Mouse (Mus musculus) midbrain, embryonic 16.5 days (tissue): ENCODE data around the gene Casz1. TPM values are rescaled to one million over a fixed set of nuclear protein-coding genes. Genes with fewer than 3 reads are reported as not detected.

Source experiments
- ATAC-seq: fragments of 200-750 bp; cut with Nextera tagmentation; 2 replicates; pipeline ENCODE4 v1.8.0; 2017; ENCODE audit warnings: moderate TSS enrichment
- H3K27ac ChIP-seq: fragments of 300-500 bp; sonication (generic); 2 replicates; pipeline ENCODE4 v1.5.1; 2014; ENCODE audit warnings: mild to moderate bottlenecking, low read length, mixed read lengths
- H3K27me3 ChIP-seq: fragments of 300-500 bp; sonication (generic); 2 replicates; pipeline ENCODE4 v1.6.1; 2014; ENCODE audit warnings: low read depth, low read length, mixed read lengths; ENCODE audit not compliant: control insufficient read depth, insufficient read depth
- H3K36me3 ChIP-seq: fragments of 300-500 bp; sonication (generic); 2 replicates; pipeline ENCODE4 v1.6.1; 2014; ENCODE audit warnings: mild to moderate bottlenecking, low read length, moderate library complexity, mixed read lengths; ENCODE audit not compliant: control insufficient read depth, insufficient read depth
- H3K4me1 ChIP-seq: fragments of 300-500 bp; sonication (generic); 2 replicates; pipeline ENCODE4 v1.6.1; 2014; ENCODE audit warnings: mild to moderate bottlenecking, low read length, mixed read lengths; ENCODE audit not compliant: control insufficient read depth, insufficient read depth
- H3K4me2 ChIP-seq: fragments of 300-500 bp; sonication (generic); 2 replicates; pipeline ENCODE4 v1.6.1; 2014; ENCODE audit warnings: mild to moderate bottlenecking, low read length, mixed read lengths
- H3K4me3 ChIP-seq: fragments of 300-500 bp; sonication (generic); 2 replicates; pipeline ENCODE4 v1.5.1; 2014; ENCODE audit warnings: low read depth, mild to moderate bottlenecking, low read length, moderate library complexity, mixed read lengths
- H3K9ac ChIP-seq: fragments of 300-500 bp; sonication (generic); 2 replicates; pipeline ENCODE4 v1.6.1; 2014; ENCODE audit warnings: low read depth, low read length, mixed read lengths
- H3K9me3 ChIP-seq: fragments of 300-500 bp; sonication (generic); replicated peaks from 2 replicates; pipeline ENCODE4 v1.6.1; 2014; ENCODE audit warnings: mild to moderate bottlenecking, low read length, mixed read lengths; ENCODE audit not compliant: control insufficient read depth, poor library complexity, severe bottlenecking
- WGBS: fragments of 180-500 bp; shearing (Covaris S2); extraction: QIAGEN DNeasy Blood & Tissue Kit; methylation state at CpG from one replicate; pipeline ENCODE4 v1.1.7; 2014; 5-methylcytosine and 5-hydroxymethylcytosine counted together
- polyA plus RNA-seq: library from polyadenylated mRNA; unstranded; fragments of >200 nt; fragmentation: Nextera tagmentation; extraction: Ambion mirVana; gene quantifications from 2 replicates; pipeline ENCODE4 v1.2.1, GENCODE M21; 2015

Casz1 gene
- polyA plus RNA-seq, result 2.6 TPM in 2 replicates

- Histone ChIP-seq H3K4me3 (peak within 1 kb of the TSS; percentile 52), H3K9me3 (no peaks in the 10 kb centered on the region), H3K4me2 (peak within 1 kb of the TSS; percentile 100), H3K36me3 (no peaks in the 10 kb centered on the region), H3K27ac (no peak within 1 kb of the TSS), H3K4me1 (peaks cover 33% of the 10 kb centered on the region), H3K27me3 (peaks cover 42% of the 10 kb centered on the region), H3K9ac (peak within 1 kb of the TSS; percentile 61)
- under 1% methylated on average over 68 of the region's 68 CpGs for WGBS
- ATAC-seq, result peak; percentile 76
These were observed at the start of gene Casz1 for GRCm38 (mm10) chr4:148804137-148804779. Gene Casz1, plus strand, starts transcription at chr4:148804429.

- Histone ChIP-seq H3K4me2 (no peak overlapping the region), H3K36me3 (no peaks in the 10 kb centered on the region), H3K9me3 (no peaks in the 10 kb centered on the region), H3K27ac (no peak overlapping the region), H3K4me1 (no peaks in the 10 kb centered on the region), H3K9ac (no peak overlapping the region), H3K4me3 (no peak overlapping the region), H3K27me3 (no peaks in the 10 kb centered on the region)
- ATAC-seq, result no peak
- WGBS, result 50% methylated on average over 4 of the region's 4 CpGs
These were observed 45.4 kb upstream of the Casz1 start for GRCm38 (mm10) chr4:148758863-148759262.

GRCm38 (mm10) chr4:148760152-148760551 is 44.1 kb upstream of the Casz1 start:
- Histone ChIP-seq H3K4me3 (no peak overlapping the region), H3K27ac (no peak overlapping the region), H3K36me3 (no peaks in the 10 kb centered on the region), H3K27me3 (no peaks in the 10 kb centered on the region), H3K9ac (no peak overlapping the region), H3K9me3 (no peaks in the 10 kb centered on the region), H3K4me2 (no peak overlapping the region), H3K4me1 (no peaks in the 10 kb centered on the region)
- 86% methylated on average over 7 of the region's 7 CpGs for WGBS
- ATAC-seq, result no peak

GRCm38 (mm10) chr4:148766021-148766775 is 38.0 kb upstream of the Casz1 start:
- WGBS, result 35% methylated on average over 21 of the region's 21 CpGs
- H3K27me3 ChIP-seq, result no peaks in the 10 kb centered on the region
- H3K4me2 ChIP-seq, result no peak overlapping the region
- no peak for ATAC-seq
- no peak overlapping the region for H3K27ac ChIP-seq
- no peaks in the 10 kb centered on the region for H3K36me3 ChIP-seq
- H3K9me3 ChIP-seq, result no peaks in the 10 kb centered on the region
- H3K4me1 ChIP-seq, result peaks cover 15% of the 10 kb centered on the region
- H3K4me3 ChIP-seq, result no peak overlapping the region
- H3K9ac ChIP-seq, result no peak overlapping the region

- H3K27ac ChIP-seq, result no peak overlapping the region
- H3K27me3 ChIP-seq, result 0 out of 2 replicates have a peak, but pooled peaks cover 1% of the 10 kb centered on the region
- H3K9me3 ChIP-seq, result no peaks in the 10 kb centered on the region
- no peaks in the 10 kb centered on the region for H3K36me3 ChIP-seq
- H3K9ac ChIP-seq, result no peak overlapping the region
- ATAC-seq, result no peak
- H3K4me3 ChIP-seq, result no peak overlapping the region
- peaks cover 24% of the 10 kb centered on the region for H3K4me1 ChIP-seq
- no peak overlapping the region for H3K4me2 ChIP-seq
- WGBS, result 27% methylated on average over 8 of the region's 8 CpGs
These were observed 36.4 kb upstream of the Casz1 start for GRCm38 (mm10) chr4:148767655-148768305.

GRCm38 (mm10) chr4:148768649-148769048 is 35.6 kb upstream of the Casz1 start:
- Histone ChIP-seq H3K9me3 (no peaks in the 10 kb centered on the region), H3K27me3 (0 out of 2 replicates have a peak, but pooled peaks cover 2% of the 10 kb centered on the region), H3K4me2 (no peak overlapping the region), H3K36me3 (no peaks in the 10 kb centered on the region), H3K4me1 (peaks cover 24% of the 10 kb centered on the region), H3K27ac (no peak overlapping the region), H3K9ac (no peak overlapping the region), H3K4me3 (no peak overlapping the region)
- no peak for ATAC-seq
- 32% methylated on average over 10 of the region's 10 CpGs for WGBS

GRCm38 (mm10) chr4:148770582-148771408 is 33.4 kb upstream of the Casz1 start:
- Histone ChIP-seq H3K4me1 (peaks cover 24% of the 10 kb centered on the region), H3K27ac (no peak overlapping the region), H3K9me3 (no peaks in the 10 kb centered on the region), H3K9ac (peak overlapping the region; percentile 51; the same call in 1 of the 2 replicates), H3K4me2 (peak overlapping the region; percentile 50), H3K36me3 (no peaks in the 10 kb centered on the region), H3K27me3 (0 out of 2 replicates have a peak, but pooled peaks cover 2% of the 10 kb centered on the region), H3K4me3 (no peak overlapping the region)
- WGBS, result 4% methylated on average over 21 of the region's 21 CpGs
- peak; percentile 11; the same call in 1 of the 2 replicates for ATAC-seq

GRCm38 (mm10) chr4:148771409-148771929 is 32.8 kb upstream of the Casz1 start:
- Histone ChIP-seq H3K27me3 (0 out of 2 replicates have a peak, but pooled peaks cover 2% of the 10 kb centered on the region), H3K4me1 (peaks cover 23% of the 10 kb centered on the region), H3K4me3 (no peak overlapping the region), H3K9ac (peak overlapping the region; percentile 51; the same call in 1 of the 2 replicates), H3K4me2 (peak overlapping the region; percentile 50), H3K9me3 (no peaks in the 10 kb centered on the region), H3K27ac (no peak overlapping the region), H3K36me3 (no peaks in the 10 kb centered on the region)
- ATAC-seq, result no peak; the same call in 1 of the 2 replicates
- 1% methylated on average over 14 of the region's 14 CpGs for WGBS
